Mouse (Mus musculus) adipocyte (in vitro differentiated cells): ENCODE measurements around the gene Pcsk5.

ENCODE experiments used
- DNase-seq: peaks from one replicate; pipeline ENCODE4 v3.0.0-alpha.2; 2016; ENCODE audit warnings: low spot score

Gene Pcsk5

GRCm38 (mm10) chr19:17806626-17807025, 30.8 kb downstream of the Pcsk5 start:
- DNase-seq: no peak

- no peak for DNase-seq
These were observed 36.6 kb downstream of the Pcsk5 start for GRCm38 (mm10) chr19:17800798-17801197.

- DNase-seq: no peak
These were observed 37.8 kb downstream of the Pcsk5 start for GRCm38 (mm10) chr19:17799419-17800185.

DNA sequence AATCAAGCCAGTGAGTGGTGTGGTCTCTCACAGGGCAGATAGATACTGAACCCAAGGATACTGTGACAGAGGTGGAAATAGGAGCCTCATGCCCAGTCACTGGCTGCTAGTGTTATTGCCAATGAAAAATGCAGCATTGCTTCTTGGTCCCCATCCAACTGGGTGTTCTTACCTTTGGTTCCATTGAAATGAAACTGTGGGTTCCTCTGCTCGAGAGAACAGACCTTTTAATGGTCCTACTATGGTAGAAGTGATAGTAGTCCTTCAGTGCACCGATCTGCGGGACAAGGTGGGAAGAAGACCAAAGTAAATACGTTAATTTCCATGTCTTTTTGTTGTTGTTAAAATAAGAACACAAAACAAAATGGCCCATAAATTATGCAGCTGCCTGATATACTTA, 44.0 kb downstream of the Pcsk5 start:
- DNase-seq: no peak

GRCm38 (mm10) chr19:17791485-17792052, 45.9 kb downstream of the Pcsk5 start:
- DNase-seq: no peak

DNA sequence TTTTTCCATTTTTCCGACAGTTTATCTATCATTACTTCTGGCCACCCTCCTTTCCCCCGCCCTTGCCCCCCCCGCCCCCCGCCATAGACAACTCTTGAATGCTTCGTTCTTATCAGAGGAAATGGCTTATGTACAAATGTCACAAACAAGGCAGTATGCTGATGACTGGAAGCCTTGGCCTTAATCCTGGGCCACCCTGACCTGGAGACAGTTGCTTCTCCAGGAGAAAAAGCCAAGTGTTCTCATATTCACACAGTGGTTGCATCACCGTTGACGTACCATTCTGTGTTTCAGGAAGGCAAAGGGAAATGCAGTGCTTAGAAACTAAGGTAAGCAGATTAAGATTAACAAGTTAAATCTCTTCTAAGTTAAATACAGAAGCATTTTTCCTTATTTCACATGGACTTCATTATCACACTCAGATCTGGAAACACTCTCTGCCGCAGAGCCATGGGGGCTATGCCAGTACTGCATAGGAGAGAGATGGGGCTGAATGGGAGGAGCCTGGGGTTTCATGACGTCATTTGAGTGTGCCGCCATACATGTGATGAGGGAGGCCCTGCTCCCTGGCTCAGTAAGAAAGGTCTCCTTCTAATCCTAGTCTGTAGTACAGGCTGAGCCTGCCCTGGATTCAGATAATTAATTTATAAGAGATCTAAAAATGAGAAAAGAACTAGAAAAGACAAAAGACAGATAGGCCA, 48.7 kb downstream of the Pcsk5 start:
- DNase-seq: no peak

GRCm38 (mm10) chr19:17786744-17787143, 50.7 kb downstream of the Pcsk5 start:
- no peak for DNase-seq

- DNase-seq: no peak
These were observed 52.8 kb downstream of the Pcsk5 start for GRCm38 (mm10) chr19:17784401-17785192.

GRCm38 (mm10) chr19:17783231-17783630, 54.2 kb downstream of the Pcsk5 start:
- no peak for DNase-seq

DNA sequence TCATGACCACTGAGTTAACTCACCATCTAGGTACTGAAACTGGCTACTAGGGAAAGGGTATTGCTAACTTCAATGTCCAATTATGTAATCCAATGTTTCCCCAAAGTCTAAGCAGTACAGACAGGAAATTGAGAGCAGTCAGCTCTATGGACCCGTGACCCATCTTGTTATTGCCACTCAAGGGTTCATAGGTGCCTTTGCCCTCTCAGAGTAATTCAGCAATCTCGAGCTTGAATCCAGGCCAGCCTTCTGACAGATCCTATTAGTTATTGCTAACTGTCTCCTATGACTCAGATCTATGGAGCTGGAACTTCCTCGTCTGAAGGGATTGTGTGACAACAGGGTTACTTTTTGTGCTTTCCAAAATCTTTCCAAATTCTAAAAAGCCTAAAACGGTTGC, 56.1 kb downstream of the Pcsk5 start:
- DNase-seq: no peak

- DNase-seq: no peak
These were observed 61.5 kb downstream of the Pcsk5 start for GRCm38 (mm10) chr19:17775943-17776342.

GRCm38 (mm10) chr19:17775097-17775496, 62.3 kb downstream of the Pcsk5 start:
- DNase-seq: no peak

DNA sequence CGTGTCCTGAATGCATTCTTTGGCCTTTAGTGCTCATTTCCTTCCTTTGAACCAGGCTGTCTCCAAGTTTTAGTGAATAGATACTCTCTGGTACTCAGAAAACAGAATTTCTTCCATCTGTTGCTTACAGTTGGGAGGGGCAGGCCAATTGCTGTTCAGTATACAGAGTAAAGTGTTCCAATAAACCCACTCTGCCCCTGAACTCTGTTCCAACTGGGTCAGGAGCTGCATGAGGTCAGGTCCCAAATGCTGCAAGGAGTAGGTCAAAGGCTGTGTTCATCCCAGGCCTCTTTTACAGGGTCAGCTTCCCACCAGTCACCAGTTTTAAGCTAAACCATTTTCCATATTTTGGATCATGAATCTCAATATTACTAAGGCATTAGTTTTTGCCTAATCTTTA, 63.4 kb downstream of the Pcsk5 start:
- DNase-seq: no peak

DNA sequence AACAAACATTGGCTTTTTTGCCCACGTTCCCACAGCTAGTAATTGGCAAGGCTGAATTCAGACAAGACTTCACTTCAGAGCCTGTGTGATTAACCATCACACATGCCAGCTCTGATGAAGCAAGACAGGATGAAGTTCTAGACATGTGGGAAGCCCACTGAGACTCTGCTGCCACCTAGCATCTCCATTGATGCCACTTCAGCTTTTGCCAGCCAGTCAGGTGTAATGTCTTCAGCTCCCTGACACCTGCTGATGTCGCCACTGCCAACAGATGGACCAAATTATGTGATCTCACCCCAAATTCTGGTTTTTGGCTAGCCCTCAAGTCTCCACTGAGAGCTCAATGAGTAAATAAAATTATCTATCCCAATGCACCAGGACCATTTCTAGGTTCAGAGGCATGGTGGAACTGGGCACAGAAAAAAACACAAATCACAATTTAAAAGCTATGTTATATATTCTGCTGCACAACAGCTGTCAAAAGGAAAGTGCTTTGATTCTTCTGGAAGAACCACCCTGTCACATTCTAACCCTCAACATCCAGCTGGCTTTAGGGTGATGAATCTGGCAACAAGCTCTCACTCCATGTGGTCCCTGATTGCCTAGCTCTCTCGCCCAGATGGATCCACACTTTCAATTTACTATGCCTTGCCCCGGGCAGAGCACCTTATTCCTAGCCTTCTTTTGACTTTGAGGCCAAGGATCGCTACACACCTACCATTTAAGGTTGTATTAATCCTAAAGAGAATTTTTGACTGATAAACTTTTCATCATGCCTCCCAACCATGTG, 67.6 kb downstream of the Pcsk5 start:
- no peak for DNase-seq

DNA sequence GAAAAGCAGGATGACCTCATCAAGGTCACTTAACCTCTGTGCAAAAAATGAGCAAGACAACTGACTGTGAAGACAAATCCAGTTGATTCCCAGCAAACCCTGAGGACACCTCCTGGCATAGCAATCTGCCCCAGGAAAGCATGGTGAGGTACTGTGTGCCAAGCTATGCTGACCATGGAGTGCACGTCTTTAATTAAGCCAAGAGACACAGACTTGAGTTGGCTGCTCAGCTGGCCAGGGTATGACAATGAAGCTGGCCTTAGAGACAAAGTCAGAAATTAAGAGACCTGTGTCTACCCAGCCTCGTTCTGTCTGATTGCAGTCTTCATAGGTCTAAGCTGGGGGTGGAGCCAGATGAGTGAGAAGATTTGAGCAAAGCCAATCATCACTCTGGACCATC, 72.4 kb downstream of the Pcsk5 start:
- DNase-seq: no peak

DNA sequence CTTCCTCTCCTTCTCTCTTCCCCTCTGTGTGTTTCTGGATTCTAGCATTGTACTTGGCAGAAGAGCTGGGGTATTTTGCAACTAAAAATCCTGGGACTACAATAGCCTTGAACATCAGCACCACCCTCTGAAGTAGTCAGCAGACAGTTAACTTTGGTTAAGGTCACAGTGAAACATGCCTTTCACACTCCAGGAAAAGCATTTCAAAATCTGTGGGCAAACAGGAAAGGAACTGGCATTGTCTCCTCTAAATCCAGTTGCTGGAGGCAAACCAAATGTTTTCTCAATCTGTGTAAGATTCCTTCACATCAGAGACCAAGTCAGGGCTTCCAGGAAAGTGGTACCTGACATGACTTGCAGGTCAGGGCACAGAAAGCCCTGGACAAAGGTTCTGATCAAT, 74.7 kb downstream of the Pcsk5 start:
- no peak for DNase-seq

DNA sequence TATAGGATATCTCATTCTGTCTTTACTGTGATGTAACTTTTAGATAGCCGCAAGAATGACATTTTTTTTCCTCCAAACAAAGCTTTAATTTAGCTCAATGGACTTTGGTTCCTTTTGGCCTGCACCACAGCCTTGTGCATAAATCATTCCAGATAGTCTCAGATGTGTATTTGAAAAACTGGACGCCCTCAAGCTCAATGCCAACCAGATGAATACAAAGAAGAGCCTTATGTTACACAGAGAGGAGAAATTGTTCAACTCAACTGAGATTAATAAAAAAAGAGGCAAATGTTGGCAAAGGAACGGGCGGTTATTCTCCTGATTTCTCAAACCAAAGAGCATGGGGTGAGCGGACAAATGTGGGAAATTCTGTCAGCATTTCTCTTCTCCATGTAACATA, 75.8 kb downstream of the Pcsk5 start:
- no peak for DNase-seq

- DNase-seq: no peak
These were observed 84.6 kb downstream of the Pcsk5 start for GRCm38 (mm10) chr19:17752841-17753240.

- no peak for DNase-seq
These were observed 89.1 kb downstream of the Pcsk5 start for GRCm38 (mm10) chr19:17748331-17748730.

DNA sequence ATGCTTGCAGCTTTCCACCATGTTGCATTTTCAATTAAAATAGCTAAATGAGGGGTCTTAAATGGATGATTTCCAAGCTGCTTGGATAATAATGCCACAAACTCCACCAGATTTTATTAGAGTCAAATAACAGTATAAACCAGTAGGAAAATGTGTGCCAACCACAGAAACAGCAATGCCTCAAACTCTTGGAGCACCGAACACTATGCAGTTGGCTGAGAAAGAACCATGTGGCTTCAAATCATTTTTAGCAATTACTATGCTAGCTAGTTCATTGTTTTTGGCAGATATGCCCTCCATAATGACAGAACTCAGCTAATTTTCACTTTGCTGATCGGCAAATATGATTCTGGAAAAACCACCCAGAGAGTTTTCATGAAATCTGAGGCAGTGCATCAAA, 92.1 kb downstream of the Pcsk5 start:
- no peak for DNase-seq

DNA sequence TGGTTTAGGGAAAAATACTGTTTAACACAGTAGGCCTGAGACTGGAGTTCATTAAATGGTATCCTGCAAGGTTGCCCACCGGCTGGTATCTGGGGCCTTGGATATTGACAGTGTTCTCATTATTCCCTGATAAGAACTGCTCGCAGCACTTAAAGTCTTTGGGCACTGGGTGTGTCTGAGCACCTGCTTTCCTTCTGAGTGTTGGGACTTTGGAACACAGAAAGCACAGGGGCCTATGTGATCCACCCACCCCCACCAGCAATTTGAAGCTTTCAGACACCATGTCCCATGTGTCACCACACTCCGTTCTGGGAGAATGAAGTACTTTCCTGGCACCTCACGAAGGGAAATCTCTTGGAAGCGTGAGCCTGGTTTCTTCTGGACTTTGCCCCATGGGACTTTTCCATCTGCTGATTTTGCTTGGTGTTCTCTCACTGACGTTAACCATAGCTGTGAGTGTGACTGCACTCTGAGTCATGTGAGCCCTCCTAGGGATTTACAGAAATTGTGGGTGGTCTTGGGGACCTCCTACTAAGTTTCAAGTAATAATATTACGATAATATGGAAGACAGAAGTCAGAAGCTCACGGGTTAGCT, 92.9 kb downstream of the Pcsk5 start:
- no peak for DNase-seq
